Mouse (Mus musculus) kidney, adult 2 months (tissue): ENCODE measurements at regions not wholly inside any gene's neighbourhood (a gene's known extent, or its start where the extent isn't known, plus 50 kb on each side); places are given as distances from the start of the nearest gene placed in this dataset.

Experiments used
- DNase-seq: peaks from one replicate; pipeline ENCODE4 v3.0.0; 2021
- H3K27ac ChIP-seq: fragments of 200-500 bp; 2 replicates; pipeline ENCODE4 v1.5.1; 2012; ENCODE audit warnings: low read depth, low read length, control low read depth, inconsistent platforms; ENCODE audit not compliant: insufficient read depth
- H3K27me3 ChIP-seq: fragments of 200-500 bp; replicated peaks from 2 replicates; pipeline ENCODE4 v1.6.1; 2012; ENCODE audit warnings: mild to moderate bottlenecking, moderate library complexity, low read length, inconsistent platforms; ENCODE audit not compliant: control insufficient read depth, insufficient read depth
- H3K36me3 ChIP-seq: fragments of 200-500 bp; 2 replicates; pipeline ENCODE4 v1.6.1; 2012; ENCODE audit warnings: mild to moderate bottlenecking, moderate library complexity, low read length, inconsistent platforms; ENCODE audit not compliant: control insufficient read depth, insufficient read depth
- H3K4me1 ChIP-seq: fragments of 200-500 bp; 2 replicates; pipeline ENCODE4 v1.6.1; 2011; ENCODE audit warnings: low read length; ENCODE audit not compliant: control insufficient read depth, insufficient read depth
- H3K4me3 ChIP-seq: fragments of 200-500 bp; 2 replicates; pipeline ENCODE4 v1.5.1; 2011; ENCODE audit warnings: mild to moderate bottlenecking, low read depth, low read length, control low read depth; ENCODE audit not compliant: insufficient read depth
- CTCF ChIP-seq: fragments of 200-500 bp; conservative IDR thresholded peaks from 2 replicates; pipeline ENCODE4 v1.5.1; 2011; ENCODE audit warnings: low read depth, mild to moderate bottlenecking, control low read depth, low read length, moderate library complexity, mixed read lengths; ENCODE audit not compliant: insufficient read depth, insufficient read length
- POLR2A ChIP-seq: fragments of 200-500 bp; IDR thresholded peaks from one replicate; pipeline ENCODE4 v1.6.1; 2011; ENCODE audit warnings: low read depth, low read length, control low read depth
- WGBS: fragments of 180-500 bp; shearing (Covaris S2); methylation state at CpG from one replicate; pipeline ENCODE4 v1.1.7; 2018; 5-methylcytosine and 5-hydroxymethylcytosine counted together

DNA sequence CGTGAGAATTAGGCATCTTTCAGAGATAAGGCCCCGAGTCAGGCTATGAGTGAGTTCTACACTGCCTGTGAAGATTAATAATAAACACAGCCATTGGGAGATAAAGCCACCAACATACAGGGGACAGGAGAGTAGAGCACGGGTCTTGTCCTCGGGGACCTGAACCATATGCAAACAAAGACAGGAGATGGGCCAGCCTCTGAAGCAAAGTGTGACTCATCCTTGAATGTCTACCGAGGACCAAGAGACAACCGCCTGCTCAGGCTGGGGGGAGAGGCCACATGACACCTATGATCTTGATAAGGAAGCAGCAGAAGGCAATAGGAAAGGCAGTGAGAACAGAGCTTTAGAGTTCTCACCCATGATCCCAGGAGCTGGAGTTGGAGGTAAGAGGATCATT, 387.1 kb downstream of the Cd83 start:
- Histone ChIP-seq H3K4me3 (no peak overlapping the region), H3K4me1 (no peaks in the 10 kb centered on the region), H3K36me3 (no peaks in the 10 kb centered on the region), H3K27me3 (no peaks in the 10 kb centered on the region), H3K27ac (no peak overlapping the region)
- DNase-seq: no peak
- TF ChIP-seq POLR2A (no peak), CTCF (no peak)
- WGBS: 76% methylated on average over 6 of the region's 6 CpGs

DNA sequence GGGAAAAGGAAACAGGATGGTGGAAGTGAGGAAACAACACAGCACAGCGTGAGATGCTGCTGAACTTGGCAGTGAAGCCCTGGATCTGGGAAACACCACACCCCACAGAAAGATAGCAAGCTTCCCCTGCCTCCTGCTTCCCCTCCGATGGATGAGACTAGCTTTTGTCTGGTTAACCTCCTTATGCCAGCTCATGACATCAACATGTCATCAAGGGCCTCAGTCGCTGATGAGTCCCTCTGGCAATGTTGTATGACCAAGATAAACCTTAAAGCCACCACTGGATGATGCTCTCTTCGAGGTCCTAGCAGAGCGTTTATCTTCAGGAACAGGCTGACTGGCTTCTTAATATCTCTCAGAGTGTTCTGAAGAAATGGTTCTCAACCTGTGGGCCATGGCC, 388.1 kb downstream of the Cd83 start:
- Histone ChIP-seq H3K27me3 (no peaks in the 10 kb centered on the region), H3K4me3 (no peak overlapping the region), H3K36me3 (no peaks in the 10 kb centered on the region), H3K27ac (no peak overlapping the region), H3K4me1 (no peaks in the 10 kb centered on the region)
- DNase-seq: no peak
- WGBS: 87% methylated on average over 5 of the region's 5 CpGs
- TF ChIP-seq POLR2A: no peak
- TF ChIP-seq CTCF: no peak

DNA sequence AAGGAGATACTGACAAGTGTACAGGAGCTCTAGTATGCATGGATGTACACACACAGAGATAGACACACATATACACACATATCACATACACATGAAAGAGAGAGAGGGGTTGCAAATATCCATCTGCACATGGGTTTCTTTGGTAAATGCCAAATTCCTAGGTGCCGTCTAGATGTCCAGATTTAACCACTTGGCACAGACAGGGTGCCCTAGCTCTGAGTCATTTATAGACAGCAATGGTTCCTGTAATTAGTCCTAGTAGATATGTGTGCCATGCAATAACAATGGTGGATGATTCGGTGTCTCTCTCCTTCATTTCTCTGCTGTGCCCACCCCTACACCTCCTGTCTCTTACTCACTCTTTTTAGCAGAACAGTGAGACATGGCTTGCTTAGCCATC, 389.7 kb downstream of the Cd83 start:
- Histone ChIP-seq H3K36me3 (no peaks in the 10 kb centered on the region), H3K4me1 (no peaks in the 10 kb centered on the region), H3K4me3 (no peak overlapping the region), H3K27me3 (no peaks in the 10 kb centered on the region), H3K27ac (no peak overlapping the region)
- no peak for DNase-seq
- TF ChIP-seq POLR2A (no peak), CTCF (no peak)
- 92% methylated on average over 2 of the region's 2 CpGs for WGBS

DNA sequence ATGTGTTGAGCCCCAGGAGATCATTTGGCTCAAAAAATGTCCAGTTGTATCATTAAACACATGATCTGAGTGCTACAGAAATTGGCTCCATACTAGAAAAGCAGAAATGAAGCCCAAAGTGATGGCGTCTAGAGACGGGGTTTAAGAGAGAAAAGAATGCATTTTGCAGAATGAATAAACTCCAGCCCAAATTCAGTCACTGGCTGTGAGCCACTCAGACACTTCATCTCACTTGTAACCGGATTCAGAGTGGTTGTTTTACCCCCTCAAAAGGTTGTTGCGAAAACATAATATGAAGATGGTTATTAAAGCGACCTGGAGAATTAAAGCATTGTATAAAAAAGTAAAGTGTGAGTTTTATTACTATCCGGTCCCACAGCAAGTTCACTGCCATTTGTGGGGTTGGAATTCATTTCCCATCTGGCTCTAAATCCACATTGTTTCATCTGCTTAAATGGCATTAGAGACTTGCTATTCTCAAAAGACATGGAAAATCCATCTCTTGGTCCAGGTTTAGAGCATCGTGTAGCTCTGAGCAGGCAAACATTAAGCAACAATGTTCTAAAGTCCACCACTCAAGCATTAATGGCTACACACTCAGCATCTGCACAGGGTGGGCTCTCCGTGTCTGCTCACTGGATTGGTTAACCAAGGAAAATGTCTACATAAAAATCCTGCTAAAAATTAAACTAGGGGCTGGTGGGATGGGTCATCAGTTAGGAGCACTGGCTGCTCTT, 390.9 kb downstream of the Cd83 start:
- H3K36me3 ChIP-seq: no peaks in the 10 kb centered on the region
- H3K4me3 ChIP-seq: no peak overlapping the region
- TF ChIP-seq POLR2A: no peak
- no peak for TF ChIP-seq CTCF
- no peaks in the 10 kb centered on the region for H3K27me3 ChIP-seq
- H3K27ac ChIP-seq: no peak overlapping the region
- 80% methylated on average over 8 of the region's 8 CpGs for WGBS
- no peaks in the 10 kb centered on the region for H3K4me1 ChIP-seq
- DNase-seq: no peak

DNA sequence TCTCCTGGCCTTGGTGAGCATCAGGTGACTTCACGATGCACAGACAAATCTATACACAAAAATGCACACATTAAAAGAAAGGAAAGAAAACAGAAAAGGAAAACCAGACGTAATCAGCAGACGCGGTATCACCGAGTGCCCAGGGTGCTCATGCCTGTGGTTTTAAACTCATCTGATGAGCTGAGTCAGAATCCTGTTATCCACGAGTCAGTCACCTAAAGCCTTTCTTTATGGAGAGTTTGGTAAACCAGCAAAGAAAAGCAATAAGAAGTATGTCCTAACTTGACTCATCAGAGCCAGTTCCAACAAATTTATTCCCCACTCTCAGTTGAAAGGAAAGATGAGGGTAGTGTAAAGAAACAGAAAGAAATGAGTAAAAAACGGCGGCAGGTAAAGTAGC, 391.5 kb downstream of the Cd83 start:
- Histone ChIP-seq H3K4me1 (no peaks in the 10 kb centered on the region), H3K27ac (no peak overlapping the region), H3K27me3 (no peaks in the 10 kb centered on the region), H3K4me3 (no peak overlapping the region), H3K36me3 (no peaks in the 10 kb centered on the region)
- WGBS: 91% methylated on average over 8 of the region's 8 CpGs
- DNase-seq: no peak
- TF ChIP-seq POLR2A (no peak), CTCF (no peak)

DNA sequence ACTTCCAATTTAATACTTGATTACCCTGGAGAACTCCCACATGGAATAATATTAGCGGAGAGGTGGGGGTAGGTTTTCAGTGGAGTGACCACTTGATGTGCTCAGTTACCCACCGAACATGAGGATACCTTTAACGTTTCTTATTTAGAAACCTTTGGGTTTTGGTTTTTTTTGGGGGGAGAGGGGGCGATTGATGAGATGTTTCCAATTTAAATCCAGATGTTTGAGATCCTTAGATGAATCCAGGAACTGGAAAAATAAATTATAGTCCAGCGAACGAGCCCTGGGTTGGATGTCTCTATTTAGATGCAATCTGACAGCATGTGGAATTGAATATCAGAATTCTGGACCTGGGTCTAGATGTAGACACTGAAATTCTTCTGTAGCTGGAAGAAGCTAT, 393.4 kb downstream of the Cd83 start:
- Histone ChIP-seq H3K4me3 (no peak overlapping the region), H3K36me3 (no peaks in the 10 kb centered on the region), H3K27ac (no peak overlapping the region), H3K27me3 (no peaks in the 10 kb centered on the region), H3K4me1 (peaks cover 1% of the 10 kb centered on the region; the same call in 1 of the 2 replicates)
- TF ChIP-seq CTCF (no peak), POLR2A (no peak)
- 60% methylated on average over 6 of the region's 6 CpGs for WGBS
- no peak for DNase-seq

DNA sequence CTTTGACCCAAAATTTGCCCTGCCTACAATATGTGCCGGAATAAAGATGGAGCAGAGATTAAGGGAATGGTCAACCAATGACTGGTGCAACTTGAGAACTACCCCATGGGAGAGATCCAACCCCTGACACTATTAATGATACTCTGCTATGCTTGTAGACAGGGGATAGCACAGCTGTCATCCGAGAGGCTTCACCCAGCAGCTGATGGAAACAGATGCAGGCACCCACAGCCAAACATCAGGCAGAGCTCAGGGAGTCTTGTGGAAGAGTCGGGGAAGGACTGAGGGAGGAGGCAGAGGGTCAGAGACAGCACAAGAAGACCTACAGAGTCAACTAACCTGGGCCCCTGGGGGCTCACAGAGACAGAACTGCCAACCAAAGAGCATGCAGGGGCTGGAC, 395.8 kb downstream of the Cd83 start:
- 81% methylated on average over 3 of the region's 3 CpGs for WGBS

More for the DNA sequence above, 395.8 kb downstream of the Cd83 start:
- no peak overlapping the region for H3K4me3 ChIP-seq
- H3K27me3 ChIP-seq: no peaks in the 10 kb centered on the region
- H3K27ac ChIP-seq: no peak overlapping the region
- no peak for TF ChIP-seq POLR2A
- no peak for TF ChIP-seq CTCF
- H3K36me3 ChIP-seq: no peaks in the 10 kb centered on the region
- DNase-seq: no peak
- H3K4me1 ChIP-seq: peaks cover 5% of the 10 kb centered on the region; the same call in 1 of the 2 replicates
